Mouse (Mus musculus): ENCODE data around the gene Pik3cd.
"Not testable (repeated sequence)": the region's sequence is repeated elsewhere in the genome, so short reads cannot be mapped to it uniquely, and the experiment has no call there.

Gene Pik3cd

DNA sequence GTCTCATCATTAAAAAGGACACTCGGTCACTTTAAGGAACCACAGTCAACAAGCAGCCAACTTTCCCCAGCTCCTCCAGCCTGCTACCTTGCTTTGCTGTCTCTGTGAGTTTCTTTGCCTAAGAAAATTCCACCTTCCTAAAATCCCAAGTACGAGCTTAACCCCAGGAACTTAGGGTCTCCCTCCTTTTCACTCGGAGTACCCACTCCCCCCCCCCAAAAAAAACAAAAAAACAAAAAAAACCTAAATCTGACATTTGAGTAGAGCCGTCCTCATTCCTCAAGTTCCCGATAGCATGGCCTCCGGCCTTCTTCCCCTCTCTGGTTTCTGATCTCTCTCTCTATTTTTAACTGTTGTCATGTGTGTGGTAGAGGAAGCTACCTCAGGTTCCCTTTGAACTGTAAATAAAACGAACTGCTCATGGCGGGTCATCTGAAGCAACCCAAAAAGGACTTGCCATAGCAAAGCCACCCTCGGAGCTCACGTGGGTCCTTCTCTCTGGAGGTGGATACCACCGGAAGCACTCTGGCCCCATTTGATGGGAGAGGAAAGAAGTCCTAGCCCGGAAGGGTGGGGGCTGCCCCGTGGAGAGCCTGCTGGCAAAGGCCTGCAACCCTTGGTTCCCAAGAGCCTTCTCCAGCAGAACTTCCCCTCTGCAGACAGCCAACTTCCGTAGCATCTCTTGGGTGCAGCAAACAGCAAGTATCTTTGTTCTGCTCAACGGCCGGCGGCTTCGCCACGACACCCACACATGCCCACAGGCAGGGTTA, at the start of gene Pik3cd:
Pik3cd (minus strand) TSS at position 362 of the 770 bp plus-strand sequence.
- peak; percentile 86 for DNase-seq (ENCODE audit: low read depth)

DNA sequence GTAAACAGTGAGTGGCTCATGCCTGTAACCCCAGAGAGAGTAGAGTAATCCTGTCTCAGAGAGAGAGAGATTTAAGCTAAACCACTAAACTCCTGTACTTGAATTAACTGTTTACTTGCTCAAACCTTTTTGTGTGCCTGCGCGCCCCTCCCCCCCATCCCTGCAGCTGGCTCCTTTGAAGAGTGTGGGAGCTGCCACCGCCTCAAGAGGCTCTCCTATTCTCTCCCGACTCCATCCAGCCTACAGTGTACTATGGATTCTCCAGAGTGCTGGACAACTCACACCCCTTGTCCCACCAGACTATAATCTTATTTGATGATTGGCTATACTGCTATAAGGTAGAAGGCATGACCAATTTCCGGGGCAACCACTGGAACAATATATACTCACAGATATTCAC, 48.3 kb upstream of the Pik3cd start:
- no peak for DNase-seq (ENCODE audit: low read depth)

DNA sequence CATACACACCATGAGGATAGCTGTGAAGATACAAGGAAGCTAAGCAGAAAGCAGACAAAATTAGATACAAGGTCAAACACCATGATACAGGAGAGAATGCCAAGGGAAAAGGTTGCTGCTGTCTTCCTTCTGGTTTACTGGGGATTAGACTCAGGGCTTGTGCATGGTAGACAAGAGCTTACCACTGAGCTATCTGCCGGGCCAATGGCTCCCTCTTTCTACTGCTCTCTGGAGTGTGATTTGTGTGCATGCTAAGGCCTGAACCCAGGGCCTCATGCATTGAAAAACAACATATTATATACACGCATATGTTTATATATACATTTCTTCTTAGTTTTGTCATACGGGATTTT, 47.3 kb upstream of the Pik3cd start:
- not testable (repeated sequence) for DNase-seq (ENCODE audit: low read depth)

DNA sequence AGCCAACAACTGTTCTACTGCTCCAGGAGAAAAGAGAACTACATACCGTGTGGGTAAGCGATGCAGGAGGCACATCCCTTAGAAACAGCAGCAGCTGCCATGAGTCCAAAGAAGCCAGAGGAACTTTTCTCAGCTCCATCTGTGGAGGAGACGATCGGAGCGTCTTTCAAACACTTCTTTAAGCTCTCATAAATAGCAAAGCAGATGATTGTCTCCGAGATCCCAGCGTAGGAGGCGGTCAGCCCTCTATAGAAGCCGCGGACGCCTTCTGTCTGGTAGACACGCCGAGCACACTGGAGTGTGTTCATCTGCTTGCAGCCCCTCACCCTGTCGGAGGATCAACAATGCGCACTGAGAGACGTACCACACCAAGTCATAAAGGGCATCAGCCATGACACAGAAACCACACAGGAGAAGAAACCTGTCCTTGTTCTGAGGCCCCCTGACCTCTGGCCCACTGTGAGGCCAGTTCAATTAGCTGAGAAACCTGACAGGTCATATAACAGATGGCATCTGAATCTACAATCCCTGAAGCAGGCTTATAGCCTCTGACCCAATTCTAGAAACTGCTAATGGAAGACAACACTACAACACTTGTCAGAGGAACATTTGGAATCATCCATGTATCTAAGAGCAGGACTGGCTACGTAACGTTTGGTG, 46.8 kb upstream of the Pik3cd start:
- no peak for DNase-seq (ENCODE audit: low read depth)

DNA sequence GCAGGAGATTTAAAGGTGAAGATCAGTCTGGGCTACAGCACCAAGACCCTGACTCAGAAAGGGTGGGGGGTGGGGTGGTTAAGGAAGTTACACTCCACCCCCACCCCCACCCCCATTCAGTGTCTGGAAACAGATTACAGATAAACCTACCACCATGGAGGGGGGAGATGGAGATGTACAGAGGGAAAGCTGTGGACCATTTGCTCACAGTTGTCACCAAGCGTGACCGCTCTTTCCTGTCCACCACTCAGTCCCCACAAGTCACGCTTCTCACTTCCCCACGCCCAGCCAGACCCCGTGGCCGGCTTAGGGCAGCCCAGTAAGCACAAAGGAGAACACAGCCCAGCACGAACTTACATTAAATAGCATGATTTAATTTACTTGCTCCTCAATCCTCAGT, 41.7 kb upstream of the Pik3cd start:
- no peak for DNase-seq (ENCODE audit: low read depth)

DNA sequence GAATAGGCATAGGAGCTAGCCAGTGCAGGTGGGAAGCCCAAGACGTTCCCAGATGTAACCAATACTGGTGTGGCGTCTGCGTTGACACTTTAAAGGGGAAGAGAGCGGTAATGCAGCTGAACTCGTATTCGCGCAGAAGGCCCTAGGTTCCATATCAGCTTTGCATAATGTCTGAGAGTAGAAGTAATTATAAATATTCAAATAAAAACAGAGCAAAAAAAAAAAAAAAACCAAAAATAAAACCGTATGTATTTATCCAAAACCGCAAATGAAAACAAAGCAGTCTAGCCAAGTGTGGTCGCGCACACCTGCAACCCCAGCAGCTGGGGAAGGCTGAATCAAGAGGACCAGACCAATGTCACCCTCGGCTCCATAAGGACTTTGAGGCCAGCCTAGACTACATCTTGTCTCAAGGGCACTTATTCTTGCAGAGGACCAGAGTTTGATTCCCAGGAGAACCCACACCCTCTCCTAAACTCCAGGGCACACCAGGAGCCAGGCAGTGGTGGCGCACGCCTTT, 39.7 kb upstream of the Pik3cd start:
- DNase-seq (ENCODE audit: low read depth), result no peak

DNA sequence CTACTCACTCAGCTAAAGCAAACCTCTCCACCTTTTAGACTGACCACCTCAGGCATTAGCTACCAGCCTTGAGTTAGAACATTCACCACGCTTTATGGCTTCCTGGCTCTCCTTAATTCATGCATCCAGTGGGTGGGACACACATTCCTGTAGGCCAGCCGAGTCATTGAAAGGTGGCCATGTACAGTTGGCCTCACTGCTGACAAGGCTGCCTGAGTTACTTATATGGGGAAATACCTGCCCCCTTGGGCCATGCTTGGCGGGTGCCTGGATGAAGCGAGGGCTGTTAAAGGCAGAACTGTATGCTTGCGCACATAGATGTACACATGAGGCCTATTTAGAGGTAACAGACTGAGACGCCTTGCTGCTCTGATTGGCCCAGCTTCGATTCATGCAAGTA, 37.9 kb upstream of the Pik3cd start:
- DNase-seq (ENCODE audit: low read depth), result no peak

DNA sequence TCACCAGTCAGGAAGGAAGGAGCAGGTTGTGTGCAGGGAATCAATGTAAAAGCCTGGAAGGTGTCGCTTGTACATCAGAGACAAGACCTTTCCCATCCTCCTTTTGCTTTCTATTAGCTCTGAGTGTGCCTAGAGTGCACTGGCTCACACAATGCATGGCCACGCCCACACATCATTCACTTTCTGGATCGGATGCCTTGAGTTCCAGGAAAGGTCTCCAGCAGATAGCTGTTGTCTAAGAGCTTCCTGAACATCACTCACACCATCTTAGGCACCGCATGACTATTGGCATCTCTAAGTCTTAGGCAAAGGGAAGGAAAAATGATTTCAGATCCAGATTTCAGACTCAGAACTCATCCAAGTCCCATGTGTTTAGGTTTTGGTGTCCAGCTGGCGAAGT, 37.1 kb upstream of the Pik3cd start:
- peak; percentile 28 for DNase-seq (ENCODE audit: low read depth)

DNA sequence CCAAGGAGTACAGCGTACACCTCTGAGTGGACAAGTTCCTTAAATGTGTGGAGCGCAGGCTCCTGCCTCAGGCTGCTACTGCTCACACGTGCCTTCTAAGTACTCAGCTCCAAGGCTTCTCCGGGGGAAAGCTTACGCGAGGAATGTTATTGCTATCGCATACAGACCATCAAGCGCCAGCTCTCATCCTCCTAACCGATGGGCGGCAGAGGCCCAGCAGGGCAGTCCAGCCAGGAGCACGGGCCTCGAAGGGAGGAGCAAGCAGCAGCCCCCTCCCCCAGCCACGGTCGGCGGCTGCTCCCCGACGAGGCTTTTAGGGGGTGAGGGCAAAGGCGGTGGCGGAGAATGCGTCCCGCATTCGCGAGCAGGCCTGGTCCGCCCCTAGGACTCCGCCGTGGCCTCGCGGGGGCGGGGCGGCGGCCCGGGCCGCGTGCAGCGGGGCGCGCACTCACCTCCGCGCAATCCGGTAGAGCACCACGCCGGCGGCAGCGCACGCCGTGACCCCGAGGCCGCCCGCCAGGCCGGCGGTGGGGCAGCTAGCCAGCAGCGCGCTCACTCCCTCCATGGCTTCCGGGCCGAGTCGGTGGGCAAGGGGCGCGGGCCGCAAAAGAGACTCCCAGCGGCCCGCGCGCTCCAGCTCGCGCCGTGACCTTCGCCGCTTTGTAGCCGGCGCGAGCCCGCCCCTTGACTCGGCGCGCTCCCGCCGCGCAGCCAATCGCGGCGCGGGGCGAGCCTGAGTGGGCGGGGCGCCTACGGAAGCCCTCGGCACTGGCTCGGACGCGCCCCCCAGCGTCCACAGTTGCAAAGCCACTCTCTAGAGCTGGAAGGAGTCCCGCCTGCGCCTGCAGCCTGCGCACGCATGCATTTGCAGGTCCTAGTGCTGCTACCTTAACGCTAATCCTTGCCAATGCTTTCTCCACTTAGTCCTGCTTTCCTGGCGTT, 35.3 kb upstream of the Pik3cd start, which contains the start of gene Tmem201:
Tmem201 (minus strand) TSS at position 662 of the 942 bp plus-strand sequence.
- peak; percentile 97 for DNase-seq (ENCODE audit: low read depth)

DNA sequence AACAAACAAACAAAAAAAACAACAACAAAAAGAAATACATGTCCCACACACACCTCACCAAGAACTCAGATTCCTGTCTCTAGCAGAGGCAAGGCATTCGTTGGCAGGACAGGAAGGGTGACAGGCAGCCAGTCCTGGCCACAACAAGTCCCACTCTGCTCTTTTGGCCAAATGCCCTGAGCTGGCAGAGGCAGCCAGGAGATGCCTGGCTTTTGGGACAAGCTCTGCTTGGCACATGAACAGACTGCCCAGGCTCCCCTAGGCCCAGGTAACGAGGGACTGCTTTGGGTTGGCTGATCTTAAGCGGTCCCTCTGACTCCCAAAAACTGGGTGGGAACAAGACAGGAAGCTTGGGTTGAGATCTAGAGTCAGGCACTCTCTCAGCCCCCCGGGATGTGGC, 34.2 kb upstream of the Pik3cd start:
- no peak for DNase-seq (ENCODE audit: low read depth)

DNA sequence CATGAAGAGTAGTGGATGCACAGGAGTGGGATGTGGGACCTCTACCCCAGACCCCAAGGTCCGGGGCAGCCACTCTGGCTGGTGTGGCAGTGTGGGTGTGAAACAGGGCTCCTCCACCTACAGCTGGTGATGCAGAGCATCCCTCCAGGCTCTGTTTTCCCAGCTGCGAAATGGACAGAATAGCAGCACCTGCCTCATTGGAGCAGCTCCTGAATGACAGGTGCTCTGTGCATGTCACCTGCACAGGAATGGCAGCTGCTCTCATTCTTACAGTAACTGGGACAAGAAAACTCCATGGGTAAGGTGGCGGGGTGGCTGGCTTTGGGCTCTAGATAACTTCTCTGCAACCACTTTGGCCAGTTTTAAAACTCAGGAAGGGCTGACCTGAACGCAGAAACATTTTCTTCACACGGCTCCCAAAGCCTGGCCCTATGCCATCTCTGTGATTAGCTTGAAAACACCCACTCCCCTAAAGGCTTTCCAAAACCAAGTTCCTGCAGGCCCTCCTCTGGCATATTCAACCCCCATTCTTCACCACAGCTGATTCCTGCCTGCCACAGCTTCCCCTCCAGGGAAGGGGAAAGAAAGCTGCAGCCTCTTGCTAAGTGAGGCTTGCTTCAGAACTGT, 33.4 kb upstream of the Pik3cd start:
- no peak for DNase-seq (ENCODE audit: low read depth)

DNA sequence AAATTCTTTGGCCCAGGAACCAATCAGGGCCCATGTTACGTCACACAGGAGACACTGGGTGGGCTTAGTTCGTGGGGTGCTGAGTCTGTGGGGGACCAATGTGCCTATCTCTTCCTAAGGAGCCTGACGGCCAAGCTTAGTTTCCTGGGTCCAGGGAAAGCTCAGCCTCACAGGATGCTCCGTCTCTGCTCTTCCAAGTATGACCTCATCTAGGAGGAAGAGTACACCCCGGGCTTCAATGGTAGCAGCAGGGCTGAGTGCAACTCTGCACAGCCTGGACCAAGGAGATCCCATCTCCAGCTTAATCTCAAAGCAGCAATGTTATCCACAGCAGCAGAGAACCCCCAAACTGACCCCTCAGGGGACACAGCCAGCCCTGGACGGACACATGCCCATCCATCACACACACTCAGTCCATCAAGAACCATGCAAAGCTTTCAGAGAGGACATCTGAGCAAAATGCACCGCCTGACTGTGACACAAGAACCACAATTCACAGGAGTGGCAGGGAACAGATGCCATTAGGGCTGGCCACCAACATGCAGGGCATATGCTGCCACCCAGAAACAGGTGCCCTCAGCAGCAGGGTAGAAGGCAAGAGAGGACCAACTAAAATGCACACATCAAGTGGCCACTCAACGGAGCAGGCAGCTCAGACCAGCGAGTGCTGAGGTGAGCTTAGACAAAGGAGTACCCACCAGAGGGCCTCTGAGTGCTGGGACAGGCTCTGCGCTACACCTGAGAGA, 32.5 kb upstream of the Pik3cd start:
- DNase-seq (ENCODE audit: low read depth), result no peak

DNA sequence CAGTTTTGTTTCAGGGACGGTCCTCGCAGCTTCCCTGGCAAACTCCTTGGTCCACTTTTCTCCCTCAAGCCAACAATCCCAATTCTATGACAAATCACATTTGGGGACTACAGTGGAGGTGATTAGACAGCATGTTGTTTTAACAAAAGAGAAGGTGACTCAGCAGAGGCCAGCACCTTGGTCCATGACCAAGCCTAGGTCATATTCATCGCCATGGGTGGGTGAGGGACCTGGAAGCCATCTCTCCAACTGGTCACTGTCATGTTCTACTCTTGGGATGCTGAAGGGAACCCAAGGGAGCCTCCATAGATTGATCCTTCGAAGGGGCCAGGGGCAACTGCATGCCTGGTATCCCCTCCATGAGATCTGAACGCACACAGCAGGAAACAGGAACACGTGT, 31.9 kb upstream of the Pik3cd start:
- DNase-seq (ENCODE audit: low read depth), result no peak

DNA sequence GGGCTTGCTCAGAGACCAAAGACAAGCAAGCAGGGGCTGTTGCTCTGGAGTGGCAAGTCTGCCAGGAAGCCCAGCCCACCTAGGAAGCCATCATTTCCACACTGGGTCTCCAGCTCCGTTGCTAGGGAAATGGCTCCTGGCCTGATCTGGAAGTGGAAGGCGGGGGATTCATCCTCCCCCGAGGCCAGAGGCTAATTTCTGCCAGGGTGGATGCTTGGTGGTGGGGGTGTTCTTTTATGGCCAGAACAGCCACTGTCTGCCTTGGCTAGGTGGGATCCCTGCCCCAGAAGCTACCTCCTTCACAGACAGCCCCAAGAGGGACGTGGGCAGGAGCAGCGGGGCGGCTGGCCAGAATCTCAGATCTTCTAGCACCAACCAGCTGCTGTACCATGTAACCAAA, 31.4 kb upstream of the Pik3cd start:
- DNase-seq (ENCODE audit: low read depth), result no peak

DNA sequence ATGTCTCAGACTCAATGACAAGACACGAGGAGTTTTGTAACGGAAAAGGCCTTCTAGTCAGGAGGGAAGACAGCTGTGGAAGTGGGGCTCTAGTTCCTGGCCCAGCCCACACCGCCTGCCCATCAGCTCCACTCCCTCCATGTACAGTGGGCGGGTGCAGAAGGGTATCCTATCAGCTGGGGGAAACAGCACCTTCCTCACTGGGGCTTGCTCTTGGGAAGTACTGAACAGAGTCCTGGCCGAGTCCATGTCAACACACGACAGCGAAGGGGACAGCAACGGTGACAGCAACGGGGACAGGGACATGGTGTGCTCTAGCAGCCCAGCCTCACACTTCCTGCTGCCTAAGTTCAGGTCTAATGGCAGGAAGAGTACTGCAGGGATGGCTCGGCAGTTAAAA, 30.4 kb upstream of the Pik3cd start:
- DNase-seq (ENCODE audit: low read depth), result no peak

DNA sequence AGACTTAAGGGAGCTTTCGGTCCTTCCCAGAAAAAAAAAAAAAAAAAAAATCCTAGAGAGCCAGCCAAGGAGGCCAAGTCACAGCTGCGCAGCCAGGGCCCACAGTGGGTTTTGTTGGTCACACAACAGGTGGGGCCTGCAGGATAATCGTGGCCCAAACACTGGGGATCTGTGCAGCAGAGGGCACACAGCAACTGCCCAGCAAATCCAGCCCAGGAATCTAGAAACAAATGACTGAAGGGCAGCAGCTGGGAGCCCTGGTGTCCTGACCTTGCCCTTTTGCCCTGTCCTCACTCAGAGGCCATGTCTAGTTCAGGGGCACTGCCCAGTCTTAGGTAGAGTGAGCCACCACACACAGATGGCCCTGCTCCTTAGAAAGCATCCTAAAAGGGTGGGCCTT, 29.9 kb upstream of the Pik3cd start:
- DNase-seq (ENCODE audit: low read depth), result no peak

DNA sequence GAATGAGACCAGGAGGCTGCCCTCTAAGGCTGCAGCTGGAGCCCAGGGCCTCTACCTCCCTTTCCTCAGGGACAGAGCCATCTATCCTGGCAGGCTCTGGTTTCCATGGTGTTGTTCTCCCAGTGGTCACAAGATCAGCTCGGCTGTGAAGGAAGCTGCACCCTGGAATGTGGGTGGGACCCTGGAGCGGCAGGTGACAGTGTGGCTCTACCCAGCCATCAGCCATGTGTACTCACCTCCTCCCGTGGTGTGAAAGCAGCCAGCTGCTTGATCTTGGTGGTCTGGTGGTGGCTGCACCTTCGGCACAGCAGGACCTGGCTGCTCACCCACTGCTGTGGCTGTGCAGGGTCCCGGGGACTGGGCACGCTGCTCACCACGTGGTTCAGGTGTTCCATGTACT, 28.5 kb upstream of the Pik3cd start:
- no peak for DNase-seq (ENCODE audit: low read depth)

DNA sequence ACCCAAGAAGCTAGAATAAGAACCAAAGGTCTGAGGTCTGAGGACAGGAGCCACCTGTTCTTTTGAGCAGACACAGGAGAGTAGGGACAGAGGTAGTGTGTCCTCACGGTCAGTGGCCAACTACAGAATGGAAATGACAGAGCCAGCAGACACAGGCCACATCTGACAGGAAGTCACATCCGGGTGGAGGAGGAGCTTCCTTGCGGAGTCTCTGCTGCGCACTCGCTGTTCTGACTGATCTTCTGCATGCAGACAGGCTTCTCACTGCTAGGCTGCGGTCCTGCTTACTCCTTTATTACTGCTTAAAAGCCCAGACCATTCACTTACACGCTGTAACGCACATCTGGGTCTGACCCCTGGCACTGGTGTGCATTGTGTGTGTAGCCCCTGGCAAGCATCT, 26.4 kb upstream of the Pik3cd start:
- no peak for DNase-seq (ENCODE audit: low read depth)

DNA sequence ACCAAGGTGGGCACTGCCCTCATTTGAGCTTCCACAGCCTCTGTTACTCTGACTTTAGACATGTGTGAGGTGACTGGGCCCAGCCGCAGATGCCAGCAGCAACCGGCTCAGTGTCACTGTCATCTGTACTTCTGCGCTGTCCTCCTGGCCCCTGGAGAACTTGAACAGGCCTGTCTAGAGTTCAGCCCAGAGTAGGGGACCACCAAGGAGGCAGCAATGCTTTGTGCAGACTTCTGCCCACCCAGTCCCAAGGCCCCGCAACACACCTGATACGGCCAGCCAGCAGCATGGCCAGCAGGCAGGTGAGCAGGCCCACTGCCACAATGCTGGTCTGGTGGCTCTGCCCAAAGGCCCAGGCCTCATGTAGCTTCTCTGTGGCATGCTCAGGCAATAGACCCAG, 25.3 kb upstream of the Pik3cd start:
- no peak for DNase-seq (ENCODE audit: low read depth)

DNA sequence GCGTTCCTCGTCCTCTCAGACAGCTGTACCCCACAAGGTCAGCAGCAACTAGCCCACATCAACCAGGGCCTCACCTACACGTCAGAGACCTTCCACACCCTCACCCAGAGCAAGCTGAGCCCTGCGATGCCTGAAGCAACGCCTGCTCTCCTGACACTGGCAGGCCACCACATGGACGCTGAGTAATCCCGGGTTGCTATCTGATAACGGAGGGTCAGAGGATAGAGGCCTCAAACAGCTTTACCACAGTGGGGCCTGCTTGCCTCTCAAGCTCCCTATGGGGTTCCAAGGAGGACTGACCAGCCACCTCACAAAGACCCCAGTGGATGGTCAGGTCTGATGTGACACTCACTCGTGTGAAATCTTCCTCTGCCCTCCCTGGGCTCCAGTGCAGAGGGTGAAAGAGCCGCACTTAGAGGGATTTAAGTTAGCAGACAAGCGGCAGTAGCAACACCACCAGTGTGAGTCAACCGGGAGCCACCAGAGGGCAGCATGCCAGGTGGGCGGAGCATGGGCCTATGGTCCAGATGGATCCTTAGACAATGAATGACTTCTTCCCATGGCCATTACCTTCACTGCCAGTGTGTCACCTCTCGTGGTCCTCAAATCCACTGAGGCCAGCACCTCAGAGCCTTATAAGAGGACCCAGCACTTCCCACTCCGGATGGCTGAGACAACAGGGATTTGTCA, 23.4 kb upstream of the Pik3cd start:
- DNase-seq (ENCODE audit: low read depth), result peak; percentile 71

All from induced T-regulatory cell, adult 2 months (primary cell).